Mouse (Mus musculus): Measurements from ENCODE around the gene Rab15. TPM values are rescaled to one million over a fixed set of nuclear protein-coding genes. Genes with fewer than 3 reads are reported as not detected.

Gene Rab15
- polyA plus RNA-seq, 1 experiment, result 0.06 TPM

- no peaks in the 10 kb centered on the region for H3K79me2 ChIP-seq (ENCODE audit: control insufficient read depth, insufficient read depth)
- H3K4me3 ChIP-seq (ENCODE audit: insufficient read depth, poor library complexity, severe bottlenecking), result no peak overlapping the region
- no peak for TF ChIP-seq MYOG (IDR thresholded peaks at IDR 0.05; ENCODE audit: control insufficient read depth, extremely low read depth, insufficient read length)
- TF ChIP-seq MYOD1 (IDR thresholded peaks at IDR 0.05; ENCODE audit: control insufficient read depth, insufficient read length, low read depth), result no peak
- TF ChIP-seq MAX (IDR thresholded peaks at IDR 0.05), result no peak
- no peak for TF ChIP-seq USF1 (IDR thresholded peaks at IDR 0.05; ENCODE audit: low read depth)
- no peak for TF ChIP-seq CEBPB (IDR thresholded peaks at IDR 0.05; ENCODE audit: low read depth)
- no peak for TF ChIP-seq FOSL1 (IDR thresholded peaks at IDR 0.05; ENCODE audit: insufficient read depth, low read length, poor library complexity, severe bottlenecking)
- TF ChIP-seq CTCF (IDR thresholded peaks at IDR 0.05; ENCODE audit: control insufficient read depth, insufficient read depth, insufficient read length), result no peak
- no peaks in the 10 kb centered on the region for H3K36me3 ChIP-seq (ENCODE audit: control insufficient read depth, insufficient read depth)
- H3K27me3 ChIP-seq (ENCODE audit: control insufficient read depth, insufficient read depth, insufficient read length), result no peaks in the 10 kb centered on the region
- H3ac ChIP-seq (ENCODE audit: control insufficient read depth, insufficient read length, low read depth), result no peak overlapping the region
- H3K79me3 ChIP-seq (ENCODE audit: low read depth), result no peaks in the 10 kb centered on the region
Observed at GRCm38 (mm10) chr12:76784056-76784619, 38.6 kb downstream of the Rab15 start.

GRCm38 (mm10) chr12:76780639-76781468 lies 41.9 kb downstream of the Rab15 start:
- Histone ChIP-seq H3K27me3 (ENCODE audit: control insufficient read depth, insufficient read depth, insufficient read length) (no peaks in the 10 kb centered on the region), H3ac (ENCODE audit: control insufficient read depth, insufficient read length, low read depth) (no peak overlapping the region), H3K79me3 (ENCODE audit: low read depth) (no peaks in the 10 kb centered on the region), H3K79me2 (ENCODE audit: control insufficient read depth, insufficient read depth) (no peaks in the 10 kb centered on the region), H3K36me3 (ENCODE audit: control insufficient read depth, insufficient read depth) (no peaks in the 10 kb centered on the region), H3K4me3 (ENCODE audit: insufficient read depth, poor library complexity, severe bottlenecking) (no peak overlapping the region)
- TF ChIP-seq MYOG (IDR thresholded peaks at IDR 0.05; ENCODE audit: control insufficient read depth, extremely low read depth, insufficient read length) (no peak), CEBPB (IDR thresholded peaks at IDR 0.05; ENCODE audit: low read depth) (no peak), FOSL1 (IDR thresholded peaks at IDR 0.05; ENCODE audit: insufficient read depth, low read length, poor library complexity, severe bottlenecking) (no peak), MAX (IDR thresholded peaks at IDR 0.05) (no peak), MYOD1 (IDR thresholded peaks at IDR 0.05; ENCODE audit: control insufficient read depth, insufficient read length, low read depth) (no peak), CTCF (IDR thresholded peaks at IDR 0.05; ENCODE audit: control insufficient read depth, insufficient read depth, insufficient read length) (no peak), USF1 (IDR thresholded peaks at IDR 0.05; ENCODE audit: low read depth) (no peak)

- no peak for TF ChIP-seq USF1 (IDR thresholded peaks at IDR 0.05; ENCODE audit: low read depth)
- no peak for TF ChIP-seq CEBPB (IDR thresholded peaks at IDR 0.05; ENCODE audit: low read depth)
- no peak for TF ChIP-seq CTCF (IDR thresholded peaks at IDR 0.05; ENCODE audit: control insufficient read depth, insufficient read depth, insufficient read length)
- TF ChIP-seq MYOD1 (IDR thresholded peaks at IDR 0.05; ENCODE audit: control insufficient read depth, insufficient read length, low read depth), result no peak
- TF ChIP-seq FOSL1 (IDR thresholded peaks at IDR 0.05; ENCODE audit: insufficient read depth, low read length, poor library complexity, severe bottlenecking), result no peak
- TF ChIP-seq MYOG (IDR thresholded peaks at IDR 0.05; ENCODE audit: control insufficient read depth, extremely low read depth, insufficient read length), result no peak
- TF ChIP-seq MAX (IDR thresholded peaks at IDR 0.05), result no peak
- Histone ChIP-seq H3K79me2 (ENCODE audit: control insufficient read depth, insufficient read depth) (no peaks in the 10 kb centered on the region), H3K4me3 (ENCODE audit: insufficient read depth, poor library complexity, severe bottlenecking) (no peak overlapping the region), H3K36me3 (ENCODE audit: control insufficient read depth, insufficient read depth) (no peaks in the 10 kb centered on the region), H3K79me3 (ENCODE audit: low read depth) (no peaks in the 10 kb centered on the region), H3ac (ENCODE audit: control insufficient read depth, insufficient read length, low read depth) (no peak overlapping the region), H3K27me3 (ENCODE audit: control insufficient read depth, insufficient read depth, insufficient read length) (no peaks in the 10 kb centered on the region)
Observed at GRCm38 (mm10) chr12:76779951-76780350, 42.8 kb downstream of the Rab15 start.

- TF ChIP-seq FOSL1 (IDR thresholded peaks at IDR 0.05; ENCODE audit: insufficient read depth, low read length, poor library complexity, severe bottlenecking), result no peak
- TF ChIP-seq MAX (IDR thresholded peaks at IDR 0.05), result no peak
- TF ChIP-seq CTCF (IDR thresholded peaks at IDR 0.05; ENCODE audit: control insufficient read depth, insufficient read depth, insufficient read length), result no peak
- TF ChIP-seq USF1 (IDR thresholded peaks at IDR 0.05; ENCODE audit: low read depth), result no peak
- no peak for TF ChIP-seq MYOD1 (IDR thresholded peaks at IDR 0.05; ENCODE audit: control insufficient read depth, insufficient read length, low read depth)
- no peak for TF ChIP-seq MYOG (IDR thresholded peaks at IDR 0.05; ENCODE audit: control insufficient read depth, extremely low read depth, insufficient read length)
- TF ChIP-seq CEBPB (IDR thresholded peaks at IDR 0.05; ENCODE audit: low read depth), result no peak
- no peak overlapping the region for H3ac ChIP-seq (ENCODE audit: control insufficient read depth, insufficient read length, low read depth)
- H3K4me3 ChIP-seq (ENCODE audit: insufficient read depth, poor library complexity, severe bottlenecking), result no peak overlapping the region
- H3K36me3 ChIP-seq (ENCODE audit: control insufficient read depth, insufficient read depth), result no peaks in the 10 kb centered on the region
- H3K79me3 ChIP-seq (ENCODE audit: low read depth), result no peaks in the 10 kb centered on the region
- H3K27me3 ChIP-seq (ENCODE audit: control insufficient read depth, insufficient read depth, insufficient read length), result no peaks in the 10 kb centered on the region
- no peaks in the 10 kb centered on the region for H3K79me2 ChIP-seq (ENCODE audit: control insufficient read depth, insufficient read depth)
Observed at GRCm38 (mm10) chr12:76778305-76779083, 44.2 kb downstream of the Rab15 start.

- TF ChIP-seq MYOD1 (IDR thresholded peaks at IDR 0.05; ENCODE audit: control insufficient read depth, insufficient read length, low read depth) (no peak), FOSL1 (IDR thresholded peaks at IDR 0.05; ENCODE audit: insufficient read depth, low read length, poor library complexity, severe bottlenecking) (no peak), CTCF (IDR thresholded peaks at IDR 0.05; ENCODE audit: control insufficient read depth, insufficient read depth, insufficient read length) (no peak), CEBPB (IDR thresholded peaks at IDR 0.05; ENCODE audit: low read depth) (no peak), MYOG (IDR thresholded peaks at IDR 0.05; ENCODE audit: control insufficient read depth, extremely low read depth, insufficient read length) (no peak), USF1 (IDR thresholded peaks at IDR 0.05; ENCODE audit: low read depth) (no peak), MAX (IDR thresholded peaks at IDR 0.05) (no peak)
- Histone ChIP-seq H3K36me3 (ENCODE audit: control insufficient read depth, insufficient read depth) (no peaks in the 10 kb centered on the region), H3K4me3 (ENCODE audit: insufficient read depth, poor library complexity, severe bottlenecking) (no peak overlapping the region), H3K79me3 (ENCODE audit: low read depth) (no peaks in the 10 kb centered on the region), H3K27me3 (ENCODE audit: control insufficient read depth, insufficient read depth, insufficient read length) (no peaks in the 10 kb centered on the region), H3ac (ENCODE audit: control insufficient read depth, insufficient read length, low read depth) (no peak overlapping the region), H3K79me2 (ENCODE audit: control insufficient read depth, insufficient read depth) (no peaks in the 10 kb centered on the region)
Observed at GRCm38 (mm10) chr12:76777845-76778244, 44.9 kb downstream of the Rab15 start.
